Mouse (Mus musculus) heart, embryonic 13.5 days (tissue): Measurements from ENCODE around the gene Gm20715. TPM values are rescaled to one million over a fixed set of nuclear protein-coding genes. Genes with fewer than 3 reads are reported as not detected.
"Not testable (repeated sequence)": the region's sequence is repeated elsewhere in the genome, so short reads cannot be mapped to it uniquely, and the experiment has no call there.

Experiments
- ATAC-seq: fragments of 200-750 bp; cut with Nextera tagmentation; 2 replicates; pipeline ENCODE4 v1.8.0; 2017; ENCODE audit warnings: moderate TSS enrichment; ENCODE audit not compliant: insufficient number of reproducible peaks, low FRiP score, low TSS enrichment; ENCODE audit errors: extremely low read depth
- H3K27ac ChIP-seq: fragments of 300-500 bp; sonication (generic); replicated peaks from 2 replicates; pipeline ENCODE4 v1.5.1; 2015; ENCODE audit warnings: moderate library complexity, mild to moderate bottlenecking, inconsistent platforms
- H3K27me3 ChIP-seq: fragments of 300-500 bp; sonication (generic); replicated peaks from 2 replicates; pipeline ENCODE4 v1.6.1; 2015; ENCODE audit warnings: mild to moderate bottlenecking, inconsistent platforms
- H3K36me3 ChIP-seq: fragments of 300-500 bp; sonication (generic); 2 replicates; pipeline ENCODE4 v1.6.1; 2015; ENCODE audit warnings: mild to moderate bottlenecking, inconsistent platforms
- H3K4me1 ChIP-seq: fragments of 300-500 bp; sonication (generic); 2 replicates; pipeline ENCODE4 v1.6.1; 2015; ENCODE audit warnings: inconsistent platforms
- H3K4me2 ChIP-seq: fragments of 300-500 bp; sonication (generic); 2 replicates; pipeline ENCODE4 v1.6.1; 2015; ENCODE audit warnings: inconsistent platforms, mild to moderate bottlenecking, moderate library complexity
- H3K4me3 ChIP-seq: fragments of 300-500 bp; sonication (generic); 2 replicates; pipeline ENCODE4 v1.5.1; 2015; ENCODE audit warnings: moderate library complexity, mild to moderate bottlenecking, inconsistent platforms
- H3K9ac ChIP-seq: fragments of 300-500 bp; sonication (generic); 2 replicates; pipeline ENCODE4 v1.6.1; 2015; ENCODE audit warnings: inconsistent platforms, mild to moderate bottlenecking, moderate library complexity
- H3K9me3 ChIP-seq: fragments of 300-500 bp; sonication (generic); 2 replicates; pipeline ENCODE4 v1.6.1; 2016; ENCODE audit warnings: inconsistent platforms
- WGBS: fragments of 180-500 bp; shearing (Covaris S2); methylation state at CpG from one replicate; pipeline ENCODE4 v1.1.7; 2015; ENCODE audit warnings: mixed read lengths; 5-methylcytosine and 5-hydroxymethylcytosine counted together
- polyA plus RNA-seq: library from polyadenylated mRNA; unstranded; fragments of >200 nt; fragmentation: Nextera tagmentation; extraction: Ambion mirVana; gene quantifications from 2 replicates; pipeline ENCODE4 v1.2.1, GENCODE M21; 2015

The Gm20715 gene
- not detected in 2 replicates for polyA plus RNA-seq

GRCm38 (mm10) chr7:6410043-6410442 lies at the start of gene Gm20715:
Gene Gm20715, plus strand, starts transcription at chr7:6410277.
- H3K4me3 ChIP-seq, result no peak within 1 kb of the TSS
- H3K27ac ChIP-seq, result no peak within 1 kb of the TSS
- H3K4me1 ChIP-seq, result no peaks in the 10 kb centered on the region
- ATAC-seq, result peak; percentile 66; the same call in 1 of the 2 replicates
- H3K36me3 ChIP-seq, result no peaks in the 10 kb centered on the region
- H3K4me2 ChIP-seq, result no peak within 1 kb of the TSS
- 1% methylated on average over 17 of the region's 17 CpGs for WGBS
- H3K9me3 ChIP-seq, result peaks cover 4% of the 10 kb centered on the region
- no peak within 1 kb of the TSS for H3K9ac ChIP-seq
- peaks cover 6% of the 10 kb centered on the region for H3K27me3 ChIP-seq

- ATAC-seq, result no peak
- Histone ChIP-seq H3K4me3 (no peak overlapping the region), H3K9ac (no peak overlapping the region), H3K27ac (no peak overlapping the region), H3K4me1 (peaks cover 16% of the 10 kb centered on the region), H3K4me2 (no peak overlapping the region), H3K9me3 (no peaks in the 10 kb centered on the region), H3K36me3 (no peaks in the 10 kb centered on the region), H3K27me3 (no peaks in the 10 kb centered on the region)
- 13% methylated on average over 8 of the region's 9 CpGs for whole genome bisulfite sequencing
These were observed 49.5 kb upstream of the Gm20715 start for GRCm38 (mm10) chr7:6360477-6361060.

GRCm38 (mm10) chr7:6361756-6362155 lies 48.3 kb upstream of the Gm20715 start:
- Histone ChIP-seq H3K36me3 (no peaks in the 10 kb centered on the region), H3K4me1 (peaks cover 16% of the 10 kb centered on the region), H3K9ac (peak overlapping the region; percentile 77), H3K27me3 (no peaks in the 10 kb centered on the region), H3K4me3 (peak overlapping the region; percentile 70), H3K27ac (peak overlapping the region; percentile 89), H3K9me3 (no peaks in the 10 kb centered on the region), H3K4me2 (peak overlapping the region; percentile 91)
- no peak for ATAC-seq
- 24% methylated on average over 7 of the region's 7 CpGs for WGBS

- Histone ChIP-seq H3K4me3 (peak overlapping the region; percentile 70), H3K4me2 (peak overlapping the region; percentile 91), H3K27me3 (no peaks in the 10 kb centered on the region), H3K9ac (peak overlapping the region; percentile 90), H3K9me3 (no peaks in the 10 kb centered on the region), H3K4me1 (peaks cover 16% of the 10 kb centered on the region), H3K27ac (peak overlapping the region; percentile 89), H3K36me3 (no peaks in the 10 kb centered on the region)
- under 1% methylated on average over 37 of the region's 38 CpGs for WGBS
- ATAC-seq, result peak; percentile 88
These were observed 47.6 kb upstream of the Gm20715 start for GRCm38 (mm10) chr7:6362268-6363046.

- H3K9ac ChIP-seq, result peak within 1 kb of the TSS; percentile 90
- peak within 1 kb of the TSS; percentile 91 for H3K4me2 ChIP-seq
- ATAC-seq, result peak; percentile 71
- no peaks in the 10 kb centered on the region for H3K36me3 ChIP-seq
- H3K9me3 ChIP-seq, result no peaks in the 10 kb centered on the region
- no peaks in the 10 kb centered on the region for H3K27me3 ChIP-seq
- peak within 1 kb of the TSS; percentile 70 for H3K4me3 ChIP-seq
- peaks cover 16% of the 10 kb centered on the region for H3K4me1 ChIP-seq
- peak within 1 kb of the TSS; percentile 89 for H3K27ac ChIP-seq
- under 1% methylated on average over 23 of the region's 23 CpGs for WGBS
These were observed 47.0 kb upstream of the Gm20715 start, which contains the start of gene Zfp78 for GRCm38 (mm10) chr7:6363047-6363488. Gene Zfp78, plus strand, starts transcription at chr7:6363280.

GRCm38 (mm10) chr7:6364761-6365160 lies 45.3 kb upstream of the Gm20715 start:
- Histone ChIP-seq H3K9me3 (no peaks in the 10 kb centered on the region), H3K9ac (no peak overlapping the region), H3K4me1 (peaks cover 16% of the 10 kb centered on the region), H3K27me3 (no peaks in the 10 kb centered on the region), H3K36me3 (no peaks in the 10 kb centered on the region), H3K4me3 (no peak overlapping the region), H3K4me2 (no peak overlapping the region), H3K27ac (no peak overlapping the region)
- ATAC-seq, result no peak
- WGBS, result 57% methylated on average over 1 of the region's 1 CpGs

- no peak for ATAC-seq
- 88% methylated on average over 5 of the region's 5 CpGs for WGBS
- Histone ChIP-seq H3K9ac (no peak overlapping the region), H3K4me3 (no peak overlapping the region), H3K9me3 (no peaks in the 10 kb centered on the region), H3K4me1 (peaks cover 12% of the 10 kb centered on the region), H3K27me3 (no peaks in the 10 kb centered on the region), H3K36me3 (0 out of 2 replicates have a peak, but pooled peaks cover 1% of the 10 kb centered on the region), H3K27ac (no peak overlapping the region), H3K4me2 (no peak overlapping the region)
These were observed 42.9 kb upstream of the Gm20715 start for GRCm38 (mm10) chr7:6367185-6367584.

- H3K9ac ChIP-seq, H3K36me3 ChIP-seq, H3K27me3 ChIP-seq, ATAC-seq, H3K9me3 ChIP-seq, H3K27ac ChIP-seq, H3K4me3 ChIP-seq, H3K4me2 ChIP-seq: not testable (repeated sequence)
- 80% methylated on average over 5 of the region's 5 CpGs for WGBS
- H3K4me1 ChIP-seq, result peaks cover 12% of the 10 kb centered on the region
These were observed 41.9 kb upstream of the Gm20715 start for GRCm38 (mm10) chr7:6368146-6368545.

- Histone ChIP-seq H3K4me2 (no peak overlapping the region), H3K4me3 (no peak overlapping the region), H3K4me1 (peaks cover 2% of the 10 kb centered on the region; the same call in 1 of the 2 replicates), H3K27me3 (no peaks in the 10 kb centered on the region), H3K36me3 (0 out of 2 replicates have a peak, but pooled peaks cover 3% of the 10 kb centered on the region), H3K9ac (no peak overlapping the region), H3K27ac (no peak overlapping the region), H3K9me3 (no peaks in the 10 kb centered on the region)
- ATAC-seq, result no peak
- 72% methylated on average over 3 of the region's 3 CpGs for WGBS
These were observed 40.6 kb upstream of the Gm20715 start for GRCm38 (mm10) chr7:6369460-6369859.

GRCm38 (mm10) chr7:6372993-6373392 lies 37.1 kb upstream of the Gm20715 start:
- H3K27ac ChIP-seq, result no peak overlapping the region
- no peak overlapping the region for H3K4me3 ChIP-seq
- WGBS, result 81% methylated on average over 3 of the region's 3 CpGs
- H3K4me1 ChIP-seq, result no peaks in the 10 kb centered on the region
- no peak overlapping the region for H3K9ac ChIP-seq
- no peak overlapping the region for H3K4me2 ChIP-seq
- H3K9me3 ChIP-seq, result no peaks in the 10 kb centered on the region
- ATAC-seq, result no peak
- peaks cover 3% of the 10 kb centered on the region; the same call in 1 of the 2 replicates for H3K36me3 ChIP-seq
- no peaks in the 10 kb centered on the region for H3K27me3 ChIP-seq

- no peak overlapping the region for H3K4me2 ChIP-seq
- 80% methylated on average over 8 of the region's 8 CpGs for WGBS
- H3K4me1 ChIP-seq, result peaks cover 7% of the 10 kb centered on the region
- no peaks in the 10 kb centered on the region for H3K9me3 ChIP-seq
- H3K27ac ChIP-seq, result no peak overlapping the region
- H3K36me3 ChIP-seq, result peaks cover 5% of the 10 kb centered on the region
- ATAC-seq, result no peak
- H3K4me3 ChIP-seq, result no peak overlapping the region
- no peaks in the 10 kb centered on the region for H3K27me3 ChIP-seq
- no peak overlapping the region for H3K9ac ChIP-seq
These were observed 31.6 kb upstream of the Gm20715 start for GRCm38 (mm10) chr7:6378441-6378840.
